In genomic region chr2:179582966-179583365, GRCm38 (mm10) we compare ENCODE assay signal across 19 mouse cellular contexts.
DNase-seq lines count a peak whose midpoint lies in the region; ATAC-seq and TF ChIP-seq lines count a peak whose summit lies in the region.
"Had no signal": no experiment of that assay in that cellular context is flagged by ENCODE, and none has a peak within 500 bp of the region (broad histone marks: within the 10 kb centered on the region; RNA-seq: fewer than 3 reads in every experiment).

No protein-coding gene starts in this region.

- intact Hi-C loops in heart, adult 2 months (cut with DNase I), result no loop called here

- no peaks in the 10 kb centered on the region for H3K79me2 ChIP-seq in heart, adult 2 months (replicated peaks; ENCODE audit: control insufficient read depth, insufficient read depth, low read length)

- H3K4me1 ChIP-seq in heart, embryonic 16.5 days (ENCODE audit: control insufficient read depth, insufficient read depth, low read length), result no peaks in the 10 kb centered on the region
- no peaks in the 10 kb centered on the region; the same call in 1 of the 2 replicates for H3K4me1 ChIP-seq in heart, adult 2 months (ENCODE audit: control insufficient read depth, insufficient read depth, low read length)
- H3K4me1 ChIP-seq in forebrain, embryonic 14.5 days (ENCODE audit: control insufficient read depth, insufficient read depth, low read length), result peaks cover 44% of the 10 kb centered on the region
- peaks cover 4% of the 10 kb centered on the region for H3K4me1 ChIP-seq in forebrain, postnatal 0 days (ENCODE audit: insufficient read depth)
- peaks cover 33% of the 10 kb centered on the region for H3K4me1 ChIP-seq in midbrain, embryonic 15.5 days
- H3K4me1 ChIP-seq: embryonic facial prominence, embryonic 13.5 days; limb, embryonic 10.5 days; liver, embryonic 13.5 days; lung, embryonic 15.5 days had no signal

- no peak for TF ChIP-seq CTCF in heart, adult 2 months (IDR thresholded peaks at IDR 0.05)
- TF ChIP-seq CTCF in forebrain, postnatal 0 days (IDR thresholded peaks at IDR 0.05; ENCODE audit: low read depth), result no peak

- H3K27ac ChIP-seq in heart, embryonic 16.5 days (ENCODE audit: low read length), result no peak overlapping the region
- no peak overlapping the region for H3K27ac ChIP-seq in heart, adult 2 months
- H3K27ac ChIP-seq in forebrain, embryonic 14.5 days (ENCODE audit: low read depth, low read length), result no peak overlapping the region
- H3K27ac ChIP-seq in forebrain, postnatal 0 days (ENCODE audit: low read depth, low read length), result 0 out of 2 replicates have a peak overlapping the region, but pooled peaks have one; percentile 21
- no peak overlapping the region for H3K27ac ChIP-seq in midbrain, embryonic 15.5 days
- H3K27ac ChIP-seq: embryonic facial prominence, embryonic 13.5 days; left cerebral cortex, adult 2 months; limb, embryonic 10.5 days; liver, embryonic 13.5 days; lung, embryonic 15.5 days had no signal

- 57% methylated on average over 16 of the region's 16 CpGs for WGBS in heart, embryonic 16.5 days
- WGBS in heart, adult 2 months, result 44% methylated on average over 16 of the region's 16 CpGs
- WGBS in forebrain, embryonic 14.5 days, result 56% methylated on average over 16 of the region's 16 CpGs
- 43% methylated on average over 16 of the region's 16 CpGs for WGBS in forebrain, postnatal 0 days
- 48% methylated on average over 16 of the region's 16 CpGs for WGBS in midbrain, embryonic 15.5 days

- no peaks in the 10 kb centered on the region for H3K27me3 ChIP-seq in heart, embryonic 16.5 days (ENCODE audit: control insufficient read depth, insufficient read depth, low read length)
- H3K27me3 ChIP-seq in heart, adult 2 months (ENCODE audit: control insufficient read depth, insufficient read depth, low read length), result no peaks in the 10 kb centered on the region
- H3K27me3 ChIP-seq in forebrain, embryonic 14.5 days (replicated peaks; ENCODE audit: control insufficient read depth, insufficient read depth, low read length), result no peaks in the 10 kb centered on the region
- no peaks in the 10 kb centered on the region for H3K27me3 ChIP-seq in forebrain, postnatal 0 days (ENCODE audit: insufficient read depth, low read length)
- no peaks in the 10 kb centered on the region for H3K27me3 ChIP-seq in midbrain, embryonic 15.5 days (replicated peaks)
- H3K27me3 ChIP-seq: liver, embryonic 13.5 days; lung, embryonic 15.5 days; Patski had no signal

- TF ChIP-seq EP300 in heart, adult 2 months (IDR thresholded peaks at IDR 0.05; ENCODE audit: insufficient read depth, low read depth, low read length), result no peak

- no peaks in the 10 kb centered on the region for H3K36me3 ChIP-seq in heart, embryonic 16.5 days (ENCODE audit: control insufficient read depth, insufficient read depth)
- no peaks in the 10 kb centered on the region for H3K36me3 ChIP-seq in heart, adult 2 months (ENCODE audit: control insufficient read depth, insufficient read depth, low read length)
- H3K36me3 ChIP-seq in forebrain, embryonic 14.5 days (ENCODE audit: control insufficient read depth, insufficient read depth, low read length), result no peaks in the 10 kb centered on the region
- H3K36me3 ChIP-seq in forebrain, postnatal 0 days (ENCODE audit: insufficient read depth), result no peaks in the 10 kb centered on the region
- H3K36me3 ChIP-seq in midbrain, embryonic 15.5 days (replicated peaks), result no peaks in the 10 kb centered on the region
- H3K36me3 ChIP-seq: embryonic facial prominence, embryonic 13.5 days; limb, embryonic 10.5 days; liver, embryonic 13.5 days; lung, embryonic 15.5 days had no signal

- no peaks in the 10 kb centered on the region for H3K9me3 ChIP-seq in heart, embryonic 16.5 days (replicated peaks; ENCODE audit: control insufficient read depth, low read length)
- H3K9me3 ChIP-seq in forebrain, embryonic 14.5 days (replicated peaks; ENCODE audit: control insufficient read depth, low read length), result no peaks in the 10 kb centered on the region
- H3K9me3 ChIP-seq in forebrain, postnatal 0 days (ENCODE audit: low read length), result no peaks in the 10 kb centered on the region
- H3K9me3 ChIP-seq in midbrain, embryonic 15.5 days, result no peaks in the 10 kb centered on the region
- H3K9me3 ChIP-seq: embryonic facial prominence, embryonic 13.5 days; limb, embryonic 10.5 days; liver, embryonic 13.5 days; lung, embryonic 15.5 days had no signal

- no peak overlapping the region for H3K4me3 ChIP-seq in heart, embryonic 16.5 days (ENCODE audit: low read length)
- H3K4me3 ChIP-seq in heart, adult 2 months, result no peak overlapping the region
- H3K4me3 ChIP-seq in forebrain, embryonic 14.5 days (ENCODE audit: low read depth, low read length), result no peak overlapping the region
- H3K4me3 ChIP-seq in forebrain, postnatal 0 days (ENCODE audit: low read depth, low read length), result no peak overlapping the region
- no peak overlapping the region for H3K4me3 ChIP-seq in midbrain, embryonic 15.5 days
- H3K4me3 ChIP-seq: embryonic facial prominence, embryonic 13.5 days; left cerebral cortex, adult 2 months; limb, embryonic 10.5 days; liver, embryonic 13.5 days; lung, embryonic 15.5 days had no signal

- no peak for DNase-seq in heart, adult 2 months
- DNase-seq in forebrain, embryonic 14.5 days (ENCODE audit: low spot score), result no peak
- DNase-seq in forebrain, postnatal 0 days, result no peak
- no peak for DNase-seq in right cerebral cortex, postnatal 14 days
- no peak for DNase-seq in lung, postnatal 25 days (ENCODE audit: low spot score)
- DNase-seq: adrenal gland, postnatal 25 days; cerebellum, adult 9-10 months; kidney, adult 11 months; kidney, postnatal 10 days; liver, embryonic 13.5 days; thymus, adult 18-20 months had no signal

- ATAC-seq in heart, embryonic 16.5 days (replicated peaks; ENCODE audit: extremely low read depth, insufficient read depth, low FRiP score), result no peak
- no peak for ATAC-seq in forebrain, embryonic 14.5 days
- ATAC-seq in forebrain, postnatal 0 days, result no peak
- ATAC-seq in midbrain, embryonic 15.5 days (replicated peaks), result no peak
- ATAC-seq: activated CD4-positive, CD25-positive, alpha-beta regulatory T cell, adult 4 months; Patski had no signal

- no peak overlapping the region for H3K9ac ChIP-seq in heart, embryonic 16.5 days (ENCODE audit: low read length)
- no peak overlapping the region for H3K9ac ChIP-seq in heart, adult 2 months (ENCODE audit: low read depth, low read length)
- H3K9ac ChIP-seq in forebrain, embryonic 14.5 days (ENCODE audit: low read length), result no peak overlapping the region
- H3K9ac ChIP-seq in forebrain, postnatal 0 days, result no peak overlapping the region
- H3K9ac ChIP-seq in midbrain, embryonic 15.5 days, result no peak overlapping the region
- H3K9ac ChIP-seq: embryonic facial prominence, embryonic 13.5 days; liver, embryonic 13.5 days; lung, embryonic 15.5 days had no signal

- H3K4me2 ChIP-seq in heart, embryonic 16.5 days (ENCODE audit: low read depth, low read length), result peak overlapping the region; percentile 13
- H3K4me2 ChIP-seq in forebrain, embryonic 14.5 days (ENCODE audit: low read length), result peak overlapping the region; percentile 1; the same call in 1 of the 2 replicates
- H3K4me2 ChIP-seq in forebrain, postnatal 0 days (ENCODE audit: low read depth), result peak overlapping the region; percentile 21; the same call in 1 of the 2 replicates
- H3K4me2 ChIP-seq in midbrain, embryonic 15.5 days, result peak overlapping the region; percentile 20
- H3K4me2 ChIP-seq: embryonic facial prominence, embryonic 13.5 days; liver, embryonic 13.5 days; lung, embryonic 15.5 days had no signal

- TF ChIP-seq POLR2A in heart, adult 2 months (IDR thresholded peaks at IDR 0.05; ENCODE audit: insufficient read depth, low read depth, low read length), result no peak
